Mouse (Mus musculus) ovary, postnatal 10 days (tissue): ENCODE data around the gene Gpn1.
"Not testable (repeated sequence)": the region's sequence is repeated elsewhere in the genome, so short reads cannot be mapped to it uniquely, and the experiment has no call there.

Experiments used
- DNase-seq: peaks from one replicate; pipeline ENCODE4 v3.0.0; 2022; ENCODE audit warnings: low spot score

Gene Gpn1

GRCm38 (mm10) chr5:31494513-31495297, at the start of gene Gpn1:
Gpn1 (plus strand) TSS chr5:31494741.
- DNase-seq: peak; percentile 68

GRCm38 (mm10) chr5:31451336-31451735, 43.2 kb upstream of the Gpn1 start:
- DNase-seq: no peak

GRCm38 (mm10) chr5:31451878-31452561, 42.5 kb upstream of the Gpn1 start, which contains the start of gene Zfp512:
Zfp512 (plus strand) TSS chr5:31452431.
- DNase-seq: peak; percentile 73

- DNase-seq: no peak
Observed at GRCm38 (mm10) chr5:31452562-31452878, 42.0 kb upstream of the Gpn1 start.

GRCm38 (mm10) chr5:31452886-31453410, 41.6 kb upstream of the Gpn1 start:
- DNase-seq: no peak

GRCm38 (mm10) chr5:31467798-31468197, 26.7 kb upstream of the Gpn1 start:
- DNase-seq: no peak

GRCm38 (mm10) chr5:31469711-31470110, 24.8 kb upstream of the Gpn1 start:
- no peak for DNase-seq

- peak; percentile 21 for DNase-seq
Observed at GRCm38 (mm10) chr5:31470334-31470733, 24.2 kb upstream of the Gpn1 start.

GRCm38 (mm10) chr5:31480536-31480935, 14.0 kb upstream of the Gpn1 start:
- no peak for DNase-seq

GRCm38 (mm10) chr5:31485440-31485839, 9.1 kb upstream of the Gpn1 start, which contains the start of gene 4930548H24Rik:
4930548H24Rik (plus strand) TSS chr5:31485740.
- DNase-seq: no peak

- DNase-seq: no peak
Observed at GRCm38 (mm10) chr5:31487889-31488288, 6.7 kb upstream of the Gpn1 start.

- DNase-seq: no peak
Observed at GRCm38 (mm10) chr5:31489116-31489769, 5.3 kb upstream of the Gpn1 start.

- no peak for DNase-seq
Observed at GRCm38 (mm10) chr5:31492031-31492430, 2.5 kb upstream of the Gpn1 start.

- DNase-seq: no peak
Observed at GRCm38 (mm10) chr5:31504843-31505242, 10.3 kb downstream of the Gpn1 start.

GRCm38 (mm10) chr5:31512481-31512880, 17.9 kb downstream of the Gpn1 start:
- DNase-seq: no peak

GRCm38 (mm10) chr5:31520556-31520955, 26.0 kb downstream of the Gpn1 start:
- no peak for DNase-seq

GRCm38 (mm10) chr5:31526354-31527116, 32.0 kb downstream of the Gpn1 start, which contains the start of gene Slc4a1ap:
Slc4a1ap (plus strand) TSS chr5:31526995.
- DNase-seq: peak; percentile 71

- DNase-seq: no peak
Observed at GRCm38 (mm10) chr5:31527117-31527680, 32.7 kb downstream of the Gpn1 start.

- DNase-seq: not testable (repeated sequence)
Observed at GRCm38 (mm10) chr5:31527707-31528106, 33.2 kb downstream of the Gpn1 start, which contains the start of gene Supt7l. Supt7l (minus strand) TSS chr5:31527807.

GRCm38 (mm10) chr5:31528560-31528959, 34.0 kb downstream of the Gpn1 start:
- no peak for DNase-seq

GRCm38 (mm10) chr5:31535228-31535627, 40.7 kb downstream of the Gpn1 start:
- DNase-seq: no peak
